Mouse (Mus musculus) CH12.LX (cell line): ENCODE results near the gene Pld5.

ENCODE experiments used
- CTCF ChIP-seq, 2 experiments: IDR thresholded peaks in 1 of 2; conservative IDR thresholded peaks in 1 of 2; 2 replicates each; pipeline ENCODE4 v1.5.1; 2011 to 2012; ENCODE audit warnings: low read depth in 2 of 2, low read length in 2 of 2, improper control_type of control experiment in 1 of 2, inconsistent platforms in 1 of 2, mild to moderate bottlenecking in 1 of 2, moderate library complexity in 1 of 2
- PAX5 ChIP-seq: IDR thresholded peaks from 2 replicates; pipeline ENCODE4 v1.6.1; 2012; ENCODE audit warnings: low read length, inconsistent platforms, mixed read lengths
- POLR2A ChIP-seq: IDR thresholded peaks from 2 replicates; pipeline ENCODE4 v1.6.1; 2011; ENCODE audit warnings: low read depth, mild to moderate bottlenecking, improper control_type of control experiment, low read length
- USF2 ChIP-seq: conservative IDR thresholded peaks from 2 replicates; pipeline ENCODE4 v1.6.1; 2011; ENCODE audit warnings: low read depth, low read length, improper control_type of control experiment
- ZC3H11A ChIP-seq: IDR thresholded peaks from 2 replicates; pipeline ENCODE4 v1.6.1; 2012; ENCODE audit warnings: low read depth, mild to moderate bottlenecking, inconsistent platforms, low read length, improper control_type of control experiment

DNA sequence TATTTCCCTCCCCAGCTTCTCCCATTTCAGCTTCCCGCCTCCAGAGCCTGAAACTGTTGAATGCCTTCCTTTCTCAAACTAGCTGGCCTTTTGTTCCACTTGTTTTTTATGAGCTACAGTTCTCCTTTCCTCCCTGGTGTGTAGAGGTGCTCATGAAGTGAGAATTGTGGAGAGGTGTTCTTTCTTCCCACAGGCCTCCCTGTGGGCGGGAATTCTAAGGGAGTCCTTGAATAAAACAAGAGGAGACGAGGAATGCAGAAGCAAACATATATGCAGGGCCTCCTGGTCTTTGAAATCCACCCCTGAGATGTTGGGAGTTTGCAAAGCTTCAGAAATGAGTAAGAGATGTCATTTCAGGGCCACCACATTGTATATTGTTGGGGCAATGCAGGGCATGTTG, 235.2 kb downstream of the Pld5 start:
- no peak for TF ChIP-seq USF2
- no peak for TF ChIP-seq PAX5
- TF ChIP-seq ZC3H11A, result no peak
- no peak for TF ChIP-seq POLR2A
- TF ChIP-seq CTCF (conservative IDR thresholded peaks at IDR 0.05 in 1 of 2, IDR thresholded peaks at IDR 0.05 in 1 of 2; ENCODE audit: low read depth in 2 of 2, low read length in 2 of 2), result no peak
